Mouse (Mus musculus) MEL (cell line): Measurements from ENCODE around the gene Iqcf3.

ENCODE experiments used
- CHD2 ChIP-seq: IDR thresholded peaks from 2 replicates; pipeline ENCODE4 v1.6.1; 2011; ENCODE audit warnings: low read length, improper control_type of control experiment
- CTCF ChIP-seq, 3 experiments: IDR thresholded peaks in 2 of 3; conservative IDR thresholded peaks in 1 of 3; 2 replicates each; pipeline ENCODE4 v1.5.1; 2011 to 2012; ENCODE audit warnings: low read length in 3 of 3, low read depth in 2 of 3, mild to moderate bottlenecking in 2 of 3, improper control_type of control experiment in 1 of 3, inconsistent platforms in 1 of 3, mixed read lengths in 1 of 3, moderate library complexity in 1 of 3; ENCODE audit not compliant: control insufficient read depth in 1 of 3, insufficient read depth in 1 of 3, poor library complexity in 1 of 3, severe bottlenecking in 1 of 3
- GATA1 ChIP-seq: IDR thresholded peaks from 2 replicates; pipeline ENCODE4 v1.6.1; 2011; ENCODE audit warnings: low read depth, low read length, improper control_type of control experiment
- MYC ChIP-seq: IDR thresholded peaks from 2 replicates; pipeline ENCODE4 v1.6.1; 2011; ENCODE audit warnings: low read depth, mild to moderate bottlenecking, low read length, improper control_type of control experiment, moderate library complexity
- POLR2A ChIP-seq, 2 experiments: IDR thresholded peaks; 2 replicates each; pipeline ENCODE4 v1.6.1; 2011 to 2012; ENCODE audit warnings: low read length in 2 of 2, mild to moderate bottlenecking in 2 of 2, control low read depth in 1 of 2, improper control_type of control experiment in 1 of 2, low read depth in 1 of 2, moderate library complexity in 1 of 2; ENCODE audit not compliant: control insufficient read depth in 1 of 2, insufficient read depth in 1 of 2, poor library complexity in 1 of 2
- SIN3A ChIP-seq: IDR thresholded peaks from 2 replicates; pipeline ENCODE4 v1.6.1; 2012; ENCODE audit warnings: low read length, improper control_type of control experiment, inconsistent platforms
- TCF12 ChIP-seq: IDR thresholded peaks from 2 replicates; pipeline ENCODE4 v1.6.1; 2014; ENCODE audit warnings: low read depth, mild to moderate bottlenecking, inconsistent platforms, low read length, improper control_type of control experiment, moderate library complexity
- UBTF ChIP-seq: IDR thresholded peaks from 2 replicates; pipeline ENCODE4 v1.6.1; 2012; ENCODE audit warnings: low read depth, mild to moderate bottlenecking, inconsistent platforms, low read length, improper control_type of control experiment, moderate library complexity, borderline replicate concordance; ENCODE audit not compliant: insufficient read depth
- USF2 ChIP-seq, 2 experiments: IDR thresholded peaks; 2 replicates each; pipeline ENCODE4 v1.6.1; 2011 to 2012; ENCODE audit warnings: improper control_type of control experiment in 2 of 2, low read length in 2 of 2, borderline replicate concordance in 1 of 2, inconsistent platforms in 1 of 2, low read depth in 1 of 2, mild to moderate bottlenecking in 1 of 2; ENCODE audit not compliant: insufficient read depth in 1 of 2
- ZKSCAN1 ChIP-seq: IDR thresholded peaks from 2 replicates; pipeline ENCODE4 v1.6.1; 2012; ENCODE audit warnings: low read depth, mild to moderate bottlenecking, inconsistent platforms, low read length, improper control_type of control experiment, moderate library complexity

DNA sequence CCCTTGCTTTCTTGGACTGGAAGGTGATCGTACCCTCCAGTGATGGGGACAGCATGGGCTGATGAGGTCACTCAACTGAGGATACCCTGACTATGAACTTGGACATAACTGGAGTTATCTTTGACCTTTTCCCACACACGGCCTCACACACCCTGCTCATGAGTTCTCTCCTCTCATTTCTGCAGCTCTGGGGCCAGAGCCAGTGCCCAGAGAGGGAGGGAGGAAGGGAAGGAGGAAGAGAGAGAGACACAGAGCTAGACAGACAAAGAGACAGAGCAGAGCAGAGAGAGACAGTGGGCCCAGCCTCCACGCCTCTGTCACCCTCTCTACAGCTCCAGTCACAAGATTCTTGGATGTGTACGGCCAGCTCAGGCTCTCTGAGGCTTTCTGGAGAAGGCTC, 89.1 kb downstream of the Iqcf3 start:
- no peak for TF ChIP-seq CTCF (IDR thresholded peaks at IDR 0.05 in 2 of 3, conservative IDR thresholded peaks at IDR 0.05 in 1 of 3; ENCODE audit: control insufficient read depth in 1 of 3, insufficient read depth in 1 of 3, low read depth in 2 of 3, low read length in 3 of 3, poor library complexity in 1 of 3, severe bottlenecking in 1 of 3)
- TF ChIP-seq USF2 (IDR thresholded peaks at IDR 0.05; ENCODE audit: borderline replicate concordance in 1 of 2, insufficient read depth in 1 of 2, low read depth in 1 of 2, low read length in 2 of 2), result no peak
- no peak for TF ChIP-seq TCF12
- no peak for TF ChIP-seq POLR2A (IDR thresholded peaks at IDR 0.05; ENCODE audit: control insufficient read depth in 1 of 2, insufficient read depth in 1 of 2, low read depth in 1 of 2, low read length in 2 of 2, poor library complexity in 1 of 2)
- TF ChIP-seq ZKSCAN1, result no peak
- no peak for TF ChIP-seq GATA1
- TF ChIP-seq UBTF, result no peak
- no peak for TF ChIP-seq CHD2
- no peak for TF ChIP-seq MYC
- TF ChIP-seq SIN3A, result no peak
